Mouse (Mus musculus): ENCODE results near the gene Prr5l. TPM values are rescaled to one million over a fixed set of nuclear protein-coding genes. Genes with fewer than 3 reads are reported as not detected.

Prr5l gene
- polyA plus RNA-seq, 2 experiments, result 16.4 to 27.3 TPM

DNA sequence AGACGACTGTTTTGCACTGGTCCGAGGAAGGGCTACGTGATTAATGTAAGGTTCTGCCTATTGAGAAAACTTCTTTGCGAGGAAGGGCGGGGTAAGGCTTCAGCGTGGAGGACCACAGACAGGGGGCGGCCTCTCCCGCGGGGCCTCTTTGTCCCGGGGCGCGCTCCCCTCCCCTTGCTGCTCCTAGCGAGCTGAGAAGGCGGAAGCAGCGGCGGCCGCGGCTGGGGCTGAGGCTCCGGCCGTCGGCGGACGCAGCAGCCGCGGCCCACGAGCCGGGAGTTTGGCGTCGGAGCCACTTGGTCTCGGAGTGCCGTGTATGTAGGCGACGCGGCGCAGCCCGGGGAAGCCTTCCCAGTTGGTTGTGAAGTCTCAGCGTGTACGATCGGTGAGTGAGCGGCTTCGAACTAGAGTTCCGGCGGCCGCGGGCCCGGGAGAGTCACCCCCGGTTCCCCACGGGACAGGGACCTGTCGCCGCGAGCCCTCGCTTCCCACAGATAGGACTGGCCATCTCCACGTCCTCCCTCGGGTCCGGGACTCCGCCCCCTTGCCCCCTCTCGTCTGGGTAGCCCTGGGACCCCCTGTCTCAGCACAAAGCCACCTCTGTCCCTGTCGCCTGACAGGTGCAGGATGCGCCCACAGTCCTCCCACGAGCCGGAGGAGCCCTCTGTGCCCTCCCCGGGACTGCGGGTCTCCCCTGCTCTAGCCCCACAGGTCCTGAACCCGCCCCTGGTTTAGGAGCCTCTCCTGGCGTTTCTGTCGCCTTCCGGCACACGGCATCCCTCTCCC is 204.4 kb downstream of the Prr5l start, which contains the start of gene Traf6:
Gene Traf6, plus strand, starts transcription at position 194 of the 786 bp plus-strand sequence.
- DNase-seq (ENCODE audit: low spot score) (peak; percentile 87), ATAC-seq (ENCODE audit: low FRiP score, low read depth) (peak; percentile 93)
- Histone ChIP-seq H3K27ac (replicated peaks; ENCODE audit: low read depth, low read length) (0 out of 2 replicates have a peak within 1 kb of the TSS, but pooled peaks have one; percentile 14), H3K4me1 (ENCODE audit: control insufficient read depth, insufficient read depth, low read length) (peaks cover 6% of the 10 kb centered on the region), H3K9me3 (ENCODE audit: control insufficient read depth, low read length) (no peaks in the 10 kb centered on the region), H3K9ac (ENCODE audit: low read depth, low read length, severe bottlenecking) (peak within 1 kb of the TSS; percentile 85), H3K27me3 (ENCODE audit: control insufficient read depth, insufficient read depth, low read length) (no peaks in the 10 kb centered on the region), H3K36me3 (ENCODE audit: control insufficient read depth, insufficient read depth, low read length) (no peaks in the 10 kb centered on the region), H3K4me3 (replicated peaks; ENCODE audit: low read length) (peak within 1 kb of the TSS; percentile 94), H3K4me2 (replicated peaks; ENCODE audit: low read depth, low read length, severe bottlenecking) (peak within 1 kb of the TSS; percentile 83)
- TF ChIP-seq POLR2A (IDR thresholded peaks at IDR 0.05; ENCODE audit: borderline replicate concordance, extremely low read depth, insufficient read depth, insufficient read length), result peak; percentile 86; the same call in 1 of the 2 replicates
- 2% methylated on average over 47 of the region's 68 CpGs for WGBS

- no peaks in the 10 kb centered on the region for H3K9me3 ChIP-seq (ENCODE audit: control insufficient read depth, low read length)
- H3K4me2 ChIP-seq (replicated peaks; ENCODE audit: low read depth, low read length, severe bottlenecking), result no peak overlapping the region
- no peaks in the 10 kb centered on the region for H3K27me3 ChIP-seq (ENCODE audit: control insufficient read depth, insufficient read depth, low read length)
- H3K27ac ChIP-seq (replicated peaks; ENCODE audit: low read depth, low read length), result no peak overlapping the region
- H3K4me1 ChIP-seq (ENCODE audit: control insufficient read depth, insufficient read depth, low read length), result no peaks in the 10 kb centered on the region
- TF ChIP-seq POLR2A (IDR thresholded peaks at IDR 0.05; ENCODE audit: borderline replicate concordance, extremely low read depth, insufficient read depth, insufficient read length), result no peak
- no peak for ATAC-seq (ENCODE audit: low FRiP score, low read depth)
- H3K4me3 ChIP-seq (replicated peaks; ENCODE audit: low read length), result no peak overlapping the region
- H3K9ac ChIP-seq (ENCODE audit: low read depth, low read length, severe bottlenecking), result no peak overlapping the region
- H3K36me3 ChIP-seq (ENCODE audit: control insufficient read depth, insufficient read depth, low read length), result no peaks in the 10 kb centered on the region
- DNase-seq (ENCODE audit: low spot score), result no peak
- WGBS, result 72% methylated on average over 3 of the region's 3 CpGs
Observed at GRCm38 (mm10) chr2:101673547-101673946, 209.3 kb downstream of the Prr5l start.

DNA sequence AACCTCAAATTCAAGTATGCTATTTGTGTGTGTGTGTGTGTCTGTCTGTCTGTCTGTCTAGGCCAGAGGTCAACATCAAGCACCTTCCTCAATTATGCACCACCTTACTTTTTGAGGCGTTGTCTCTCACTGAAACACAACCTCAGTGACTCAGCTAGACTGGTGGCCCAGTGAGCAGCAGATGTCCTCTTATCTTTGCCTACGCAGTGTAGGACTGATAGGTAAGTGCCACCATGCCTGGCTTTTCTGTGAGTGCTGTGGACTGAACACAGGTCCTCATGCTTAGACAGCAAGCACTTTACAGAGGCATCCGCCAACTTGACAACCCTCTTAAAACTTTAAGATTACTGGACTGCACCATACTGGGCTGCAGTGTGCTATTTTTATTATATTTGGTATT is 214.1 kb downstream of the Prr5l start:
- Histone ChIP-seq H3K4me2 (replicated peaks; ENCODE audit: low read depth, low read length, severe bottlenecking) (no peak overlapping the region), H3K9me3 (ENCODE audit: control insufficient read depth, low read length) (no peaks in the 10 kb centered on the region), H3K4me3 (replicated peaks; ENCODE audit: low read length) (no peak overlapping the region), H3K27ac (replicated peaks; ENCODE audit: low read depth, low read length) (no peak overlapping the region), H3K4me1 (ENCODE audit: control insufficient read depth, insufficient read depth, low read length) (no peaks in the 10 kb centered on the region), H3K36me3 (ENCODE audit: control insufficient read depth, insufficient read depth, low read length) (no peaks in the 10 kb centered on the region), H3K9ac (ENCODE audit: low read depth, low read length, severe bottlenecking) (no peak overlapping the region), H3K27me3 (ENCODE audit: control insufficient read depth, insufficient read depth, low read length) (no peaks in the 10 kb centered on the region)
- no peak for ATAC-seq (ENCODE audit: low FRiP score, low read depth)
- 84% methylated on average over 3 of the region's 3 CpGs for WGBS
- TF ChIP-seq POLR2A (IDR thresholded peaks at IDR 0.05; ENCODE audit: borderline replicate concordance, extremely low read depth, insufficient read depth, insufficient read length), result no peak
- no peak for DNase-seq (ENCODE audit: low spot score)

GRCm38 (mm10) chr2:101665703-101666092 is 217.1 kb downstream of the Prr5l start:
- no peak overlapping the region for H3K4me3 ChIP-seq (replicated peaks; ENCODE audit: low read length)
- no peaks in the 10 kb centered on the region for H3K36me3 ChIP-seq (ENCODE audit: control insufficient read depth, insufficient read depth, low read length)
- no peaks in the 10 kb centered on the region for H3K4me1 ChIP-seq (ENCODE audit: control insufficient read depth, insufficient read depth, low read length)
- TF ChIP-seq POLR2A (IDR thresholded peaks at IDR 0.05; ENCODE audit: borderline replicate concordance, extremely low read depth, insufficient read depth, insufficient read length), result no peak
- H3K4me2 ChIP-seq (replicated peaks; ENCODE audit: low read depth, low read length, severe bottlenecking), result no peak overlapping the region
- H3K9ac ChIP-seq (ENCODE audit: low read depth, low read length, severe bottlenecking), result no peak overlapping the region
- WGBS, result 87% methylated on average over 3 of the region's 3 CpGs
- H3K27ac ChIP-seq (replicated peaks; ENCODE audit: low read depth, low read length), result no peak overlapping the region
- H3K9me3 ChIP-seq (ENCODE audit: control insufficient read depth, low read length), result no peaks in the 10 kb centered on the region
- ATAC-seq (ENCODE audit: low FRiP score, low read depth) (no peak), DNase-seq (ENCODE audit: low spot score) (no peak)
- H3K27me3 ChIP-seq (ENCODE audit: control insufficient read depth, insufficient read depth, low read length), result no peaks in the 10 kb centered on the region

- no peak overlapping the region for H3K4me2 ChIP-seq (replicated peaks; ENCODE audit: low read depth, low read length, severe bottlenecking)
- ATAC-seq (ENCODE audit: low FRiP score, low read depth) (peak; percentile 73), DNase-seq (ENCODE audit: low spot score) (peak; percentile 79)
- H3K9ac ChIP-seq (ENCODE audit: low read depth, low read length, severe bottlenecking), result no peak overlapping the region
- H3K9me3 ChIP-seq (ENCODE audit: control insufficient read depth, low read length), result no peaks in the 10 kb centered on the region
- 24% methylated on average over 9 of the region's 9 CpGs for WGBS
- H3K27ac ChIP-seq (replicated peaks; ENCODE audit: low read depth, low read length), result no peak overlapping the region
- H3K4me1 ChIP-seq (ENCODE audit: control insufficient read depth, insufficient read depth, low read length), result no peaks in the 10 kb centered on the region
- H3K4me3 ChIP-seq (replicated peaks; ENCODE audit: low read length), result no peak overlapping the region
- no peak for TF ChIP-seq POLR2A (IDR thresholded peaks at IDR 0.05; ENCODE audit: borderline replicate concordance, extremely low read depth, insufficient read depth, insufficient read length)
- H3K36me3 ChIP-seq (ENCODE audit: control insufficient read depth, insufficient read depth, low read length), result no peaks in the 10 kb centered on the region
- H3K27me3 ChIP-seq (ENCODE audit: control insufficient read depth, insufficient read depth, low read length), result no peaks in the 10 kb centered on the region
Observed at GRCm38 (mm10) chr2:101665058-101665702, 217.6 kb downstream of the Prr5l start.

Other genes with a start within 250 kb of the Prr5l start
- 0.14 and 0.20 TPM in 2 replicates for gene Rag1, start 233.5 kb downstream of the Prr5l start, polyA plus RNA-seq (2012; rRNA removed)
- 0.15 and 0.29 TPM in 2 replicates for gene Rag1, start 233.5 kb downstream of the Prr5l start, polyA plus RNA-seq (2014; fragmentation: Nextera tagmentation; extraction: Ambion mirVana)
- 14.4 and 22.2 TPM in 2 replicates for gene B230118H07Rik, start 233.5 kb downstream of the Prr5l start, polyA plus RNA-seq (2012; rRNA removed)
- 47.3 and 56.2 TPM in 2 replicates for gene B230118H07Rik, start 233.5 kb downstream of the Prr5l start, polyA plus RNA-seq (2014; fragmentation: Nextera tagmentation; extraction: Ambion mirVana)
- gene Traf6, start 204.6 kb downstream of the Prr5l start, polyA plus RNA-seq (2012; rRNA removed), result 13.2 and 14.6 TPM in 2 replicates
- 12.8 and 13.8 TPM in 2 replicates for gene Traf6, start 204.6 kb downstream of the Prr5l start, polyA plus RNA-seq (2014; fragmentation: Nextera tagmentation; extraction: Ambion mirVana)
- 114 and 140 TPM in 2 replicates for gene Commd9, start 3.2 kb upstream of the Prr5l start, polyA plus RNA-seq (2012; rRNA removed)
- 68.8 and 72.7 TPM in 2 replicates for gene Commd9, start 3.2 kb upstream of the Prr5l start, polyA plus RNA-seq (2014; fragmentation: Nextera tagmentation; extraction: Ambion mirVana)

Data from limb, embryonic 14.5 days (tissue).